Mouse (Mus musculus): Measurements from ENCODE around the gene Gm20388.
"Not testable (repeated sequence)": the region's sequence is repeated elsewhere in the genome, so short reads cannot be mapped to it uniquely, and the experiment has no call there.

The Gm20388 gene

GRCm38 (mm10) chr8:124173688-124174087 lies 4263.0 kb downstream of the Gm20388 start:
- DNase-seq (ENCODE audit: inconsistent ontology term) = no peak

- DNase-seq (ENCODE audit: inconsistent ontology term) = no peak
These were observed 4265.5 kb downstream of the Gm20388 start for GRCm38 (mm10) chr8:124176133-124176532.

- not testable (repeated sequence) for DNase-seq (ENCODE audit: inconsistent ontology term)
These were observed 4266.5 kb downstream of the Gm20388 start for GRCm38 (mm10) chr8:124177092-124177491.

GRCm38 (mm10) chr8:124180681-124181445 lies 4270.2 kb downstream of the Gm20388 start:
- no peak for DNase-seq (ENCODE audit: inconsistent ontology term)

GRCm38 (mm10) chr8:124181751-124182150 lies 4271.1 kb downstream of the Gm20388 start:
- DNase-seq (ENCODE audit: inconsistent ontology term) = no peak

- peak; percentile 29 for DNase-seq (ENCODE audit: inconsistent ontology term)
These were observed 4271.6 kb downstream of the Gm20388 start for GRCm38 (mm10) chr8:124182224-124182623.

GRCm38 (mm10) chr8:124184078-124184477 lies 4273.4 kb downstream of the Gm20388 start:
- no peak for DNase-seq (ENCODE audit: inconsistent ontology term)

GRCm38 (mm10) chr8:124184507-124184906 lies 4273.9 kb downstream of the Gm20388 start:
- DNase-seq (ENCODE audit: inconsistent ontology term) = no peak

GRCm38 (mm10) chr8:124185081-124185480 lies 4274.4 kb downstream of the Gm20388 start:
- DNase-seq (ENCODE audit: inconsistent ontology term) = no peak

GRCm38 (mm10) chr8:124190388-124190787 lies 4279.7 kb downstream of the Gm20388 start:
- no peak for DNase-seq (ENCODE audit: inconsistent ontology term)

- DNase-seq (ENCODE audit: inconsistent ontology term) = no peak
These were observed 4281.6 kb downstream of the Gm20388 start for GRCm38 (mm10) chr8:124192242-124192641.

GRCm38 (mm10) chr8:124192976-124193375 lies 4282.3 kb downstream of the Gm20388 start:
- peak; percentile 85 for DNase-seq (ENCODE audit: inconsistent ontology term)

- no peak for DNase-seq (ENCODE audit: inconsistent ontology term)
These were observed 4283.4 kb downstream of the Gm20388 start for GRCm38 (mm10) chr8:124193992-124194391.

- DNase-seq (ENCODE audit: inconsistent ontology term) = peak; percentile 63
These were observed 4285.6 kb downstream of the Gm20388 start for GRCm38 (mm10) chr8:124196195-124196594.

GRCm38 (mm10) chr8:124196797-124197196 lies 4286.2 kb downstream of the Gm20388 start:
- DNase-seq (ENCODE audit: inconsistent ontology term) = no peak

- no peak for DNase-seq (ENCODE audit: inconsistent ontology term)
These were observed 4287.6 kb downstream of the Gm20388 start for GRCm38 (mm10) chr8:124198230-124198629.

- no peak for DNase-seq (ENCODE audit: inconsistent ontology term)
These were observed 4289.8 kb downstream of the Gm20388 start for GRCm38 (mm10) chr8:124200400-124200799.

- DNase-seq (ENCODE audit: inconsistent ontology term) = no peak
These were observed 4291.1 kb downstream of the Gm20388 start for GRCm38 (mm10) chr8:124201706-124202105.

GRCm38 (mm10) chr8:124202895-124203294 lies 4292.3 kb downstream of the Gm20388 start:
- DNase-seq (ENCODE audit: inconsistent ontology term) = no peak

GRCm38 (mm10) chr8:124204001-124204601 lies 4293.5 kb downstream of the Gm20388 start:
- DNase-seq (ENCODE audit: inconsistent ontology term) = no peak

GRCm38 (mm10) chr8:124212148-124212547 lies 4301.5 kb downstream of the Gm20388 start:
- DNase-seq (ENCODE audit: inconsistent ontology term) = no peak

- no peak for DNase-seq (ENCODE audit: inconsistent ontology term)
These were observed 4306.3 kb downstream of the Gm20388 start for GRCm38 (mm10) chr8:124216951-124217350.

GRCm38 (mm10) chr8:124229883-124230282 lies 4319.2 kb downstream of the Gm20388 start:
- DNase-seq (ENCODE audit: inconsistent ontology term) = no peak

Measured in Muller cell, postnatal 12 days (primary cell).